Mouse (Mus musculus) neural tube, embryonic 13.5 days (tissue): ENCODE measurements around the gene Txlna. TPM values are rescaled to one million over a fixed set of nuclear protein-coding genes. Genes with fewer than 3 reads are reported as not detected.

Source experiments
- ATAC-seq: fragments of 200-750 bp; cut with Nextera tagmentation; 2 replicates; pipeline ENCODE4 v1.8.0; 2017; ENCODE audit warnings: low read depth, mild to moderate bottlenecking, moderate TSS enrichment, moderate library complexity
- H3K27ac ChIP-seq: fragments of 300-500 bp; sonication (generic); replicated peaks from 2 replicates; pipeline ENCODE4 v1.5.1; 2015; ENCODE audit warnings: moderate library complexity, mild to moderate bottlenecking, inconsistent platforms
- H3K27me3 ChIP-seq: fragments of 300-500 bp; sonication (generic); 2 replicates; pipeline ENCODE4 v1.6.1; 2015; ENCODE audit warnings: mild to moderate bottlenecking, inconsistent platforms
- H3K36me3 ChIP-seq: fragments of 300-500 bp; sonication (generic); 2 replicates; pipeline ENCODE4 v1.6.1; 2015; ENCODE audit warnings: mild to moderate bottlenecking, inconsistent platforms
- H3K4me1 ChIP-seq: fragments of 300-500 bp; sonication (generic); replicated peaks from 2 replicates; pipeline ENCODE4 v1.6.1; 2015; ENCODE audit warnings: inconsistent platforms
- H3K4me2 ChIP-seq: fragments of 300-500 bp; sonication (generic); 2 replicates; pipeline ENCODE4 v1.6.1; 2015; ENCODE audit warnings: inconsistent platforms, mild to moderate bottlenecking, moderate library complexity
- H3K4me3 ChIP-seq: fragments of 300-500 bp; sonication (generic); 2 replicates; pipeline ENCODE4 v1.5.1; 2015; ENCODE audit warnings: mild to moderate bottlenecking, inconsistent platforms
- H3K9ac ChIP-seq: fragments of 300-500 bp; sonication (generic); 2 replicates; pipeline ENCODE4 v1.6.1; 2015; ENCODE audit warnings: moderate library complexity, mild to moderate bottlenecking, inconsistent platforms
- H3K9me3 ChIP-seq: fragments of 300-500 bp; sonication (generic); 2 replicates; pipeline ENCODE4 v1.6.1; 2016; ENCODE audit warnings: inconsistent platforms
- WGBS: fragments of 180-500 bp; shearing (Covaris S2); methylation state at CpG from one replicate; pipeline ENCODE4 v1.1.7; 2015; 5-methylcytosine and 5-hydroxymethylcytosine counted together
- polyA plus RNA-seq: library from polyadenylated mRNA; unstranded; fragments of >200 nt; fragmentation: Nextera tagmentation; extraction: Ambion mirVana; gene quantifications from 2 replicates; pipeline ENCODE4 v1.2.1, GENCODE M21; 2015

The Txlna gene
- polyA plus RNA-seq, 1 experiment from 2014 or later: 47.6 TPM

GRCm38 (mm10) chr4:129648656-129649055 lies 7.8 kb upstream of the Txlna start:
- Histone ChIP-seq H3K36me3 (peaks cover 90% of the 10 kb centered on the region), H3K4me2 (no peak overlapping the region), H3K4me3 (no peak overlapping the region), H3K9ac (no peak overlapping the region), H3K27ac (no peak overlapping the region), H3K4me1 (no peaks in the 10 kb centered on the region), H3K9me3 (no peaks in the 10 kb centered on the region), H3K27me3 (no peaks in the 10 kb centered on the region)
- no peak for ATAC-seq
- 84% methylated on average over 1 of the region's 1 CpGs for whole genome bisulfite sequencing

- H3K36me3 ChIP-seq: peaks cover 61% of the 10 kb centered on the region
- WGBS: 92% methylated on average over 6 of the region's 6 CpGs
- peaks cover 7% of the 10 kb centered on the region for H3K4me1 ChIP-seq
- H3K9ac ChIP-seq: no peak overlapping the region
- no peaks in the 10 kb centered on the region for H3K9me3 ChIP-seq
- no peak overlapping the region for H3K4me3 ChIP-seq
- H3K4me2 ChIP-seq: no peak overlapping the region
- H3K27me3 ChIP-seq: no peaks in the 10 kb centered on the region
- no peak overlapping the region for H3K27ac ChIP-seq
- no peak for ATAC-seq
Measured at GRCm38 (mm10) chr4:129645204-129645603, 4.3 kb upstream of the Txlna start.

DNA sequence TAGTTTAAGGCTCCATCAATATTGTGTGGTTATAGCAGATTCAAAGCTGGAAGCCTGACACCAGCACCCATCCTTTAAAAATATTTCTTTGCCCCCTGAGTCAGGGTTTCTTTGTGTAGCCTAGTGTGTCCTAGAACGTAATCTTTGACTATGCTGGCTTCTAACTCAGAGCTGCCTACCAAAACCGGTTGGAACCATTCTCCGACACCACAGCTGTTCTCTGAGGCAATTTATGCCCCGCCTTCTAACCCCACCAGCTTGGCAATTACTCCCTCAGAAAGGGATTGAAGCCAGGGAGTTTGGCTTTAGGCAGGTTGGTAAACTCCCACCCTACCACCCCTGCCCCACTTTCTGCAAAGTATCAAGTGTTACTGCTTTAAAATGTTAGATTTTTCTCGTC lies 891 bp upstream of the Txlna start:
- no peak for ATAC-seq
- H3K36me3 ChIP-seq: peaks cover 50% of the 10 kb centered on the region
- no peaks in the 10 kb centered on the region for H3K27me3 ChIP-seq
- H3K9me3 ChIP-seq: no peaks in the 10 kb centered on the region
- WGBS: 36% methylated on average over 5 of the region's 5 CpGs
- peak overlapping the region; percentile 41; the same call in 1 of the 2 replicates for H3K9ac ChIP-seq
- H3K27ac ChIP-seq: no peak overlapping the region
- H3K4me3 ChIP-seq: peak overlapping the region; percentile 55; the same call in 1 of the 2 replicates
- H3K4me2 ChIP-seq: peak overlapping the region; percentile 73
- H3K4me1 ChIP-seq: peaks cover 37% of the 10 kb centered on the region

DNA sequence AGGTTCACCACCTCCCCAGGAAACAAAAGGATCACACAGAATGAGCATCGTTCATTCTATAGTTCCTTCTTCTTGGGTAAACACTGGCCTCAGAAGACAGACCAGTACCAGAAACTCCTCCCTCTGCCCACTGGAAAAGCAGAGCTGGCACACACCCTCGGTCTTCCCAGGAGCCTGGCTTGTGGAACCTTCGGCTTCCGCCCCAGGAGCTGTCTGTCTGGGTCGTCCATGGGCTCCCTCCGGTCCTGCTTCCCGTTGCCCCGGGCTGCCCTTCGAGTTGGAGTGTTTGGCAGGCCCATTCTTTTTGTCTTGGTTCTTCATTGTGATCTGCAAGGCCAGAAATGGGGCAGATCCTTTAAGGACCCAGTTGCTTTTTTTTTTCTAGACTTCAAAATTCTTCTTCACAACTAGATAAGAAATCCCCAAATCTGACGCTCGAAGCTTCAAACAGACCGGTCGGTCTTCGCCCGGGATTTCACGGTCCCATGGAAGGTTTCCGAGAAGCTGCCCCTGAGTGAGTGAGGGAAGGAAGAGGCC lies 696 bp downstream of the Txlna start:
- H3K9me3 ChIP-seq: no peaks in the 10 kb centered on the region
- WGBS: 3% methylated on average over 17 of the region's 17 CpGs
- H3K4me3 ChIP-seq: peak overlapping the region; percentile 55
- no peak for ATAC-seq
- peak overlapping the region; percentile 82 for H3K9ac ChIP-seq
- peaks cover 38% of the 10 kb centered on the region for H3K4me1 ChIP-seq
- H3K36me3 ChIP-seq: peaks cover 50% of the 10 kb centered on the region
- H3K27me3 ChIP-seq: no peaks in the 10 kb centered on the region
- peak overlapping the region; percentile 73 for H3K4me2 ChIP-seq
- H3K27ac ChIP-seq: peak overlapping the region; percentile 92

GRCm38 (mm10) chr4:129639221-129639620 lies 1.6 kb downstream of the Txlna start:
- Histone ChIP-seq H3K4me1 (peaks cover 38% of the 10 kb centered on the region), H3K4me3 (peak overlapping the region; percentile 55), H3K36me3 (peaks cover 50% of the 10 kb centered on the region), H3K27ac (no peak overlapping the region), H3K4me2 (peak overlapping the region; percentile 73), H3K9ac (peak overlapping the region; percentile 82), H3K27me3 (no peaks in the 10 kb centered on the region), H3K9me3 (no peaks in the 10 kb centered on the region)
- 88% methylated on average over 15 of the region's 15 CpGs for WGBS
- no peak for ATAC-seq

GRCm38 (mm10) chr4:129633852-129634251 lies 7.0 kb downstream of the Txlna start:
- H3K27ac ChIP-seq: no peak overlapping the region
- no peaks in the 10 kb centered on the region for H3K27me3 ChIP-seq
- no peak overlapping the region for H3K4me3 ChIP-seq
- no peak overlapping the region for H3K9ac ChIP-seq
- no peaks in the 10 kb centered on the region for H3K9me3 ChIP-seq
- H3K4me2 ChIP-seq: no peak overlapping the region
- H3K36me3 ChIP-seq: peaks cover 96% of the 10 kb centered on the region
- ATAC-seq: no peak
- peaks cover 29% of the 10 kb centered on the region for H3K4me1 ChIP-seq
- 92% methylated on average over 6 of the region's 6 CpGs for WGBS

GRCm38 (mm10) chr4:129631867-129632266 lies 9.0 kb downstream of the Txlna start:
- H3K4me3 ChIP-seq: no peak overlapping the region
- ATAC-seq: no peak
- H3K27ac ChIP-seq: no peak overlapping the region
- no peaks in the 10 kb centered on the region for H3K27me3 ChIP-seq
- no peaks in the 10 kb centered on the region for H3K9me3 ChIP-seq
- peaks cover 99% of the 10 kb centered on the region for H3K36me3 ChIP-seq
- H3K4me1 ChIP-seq: peaks cover 13% of the 10 kb centered on the region
- no peak overlapping the region for H3K9ac ChIP-seq
- 95% methylated on average over 12 of the region's 12 CpGs for WGBS
- no peak overlapping the region for H3K4me2 ChIP-seq

DNA sequence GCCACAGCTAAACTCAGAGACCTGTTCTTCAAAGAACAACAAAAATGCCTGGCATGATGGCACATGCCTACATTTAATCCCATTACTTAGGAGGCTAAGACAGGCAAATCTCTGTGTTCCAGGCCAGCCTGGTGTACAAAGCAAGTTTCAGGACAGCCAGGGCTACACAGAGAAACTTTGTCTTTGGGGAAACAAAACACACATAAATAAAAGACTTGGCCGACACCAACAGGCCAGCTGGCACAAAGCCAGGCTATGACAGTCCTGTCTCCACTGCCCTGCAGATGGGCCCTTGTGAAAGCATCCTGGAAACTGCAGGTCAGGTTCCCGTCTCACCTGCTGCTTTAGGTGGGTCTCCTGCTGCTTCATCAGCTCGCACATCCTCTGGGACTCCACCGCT lies 9.9 kb downstream of the Txlna start:
- H3K4me1 ChIP-seq: peaks cover 11% of the 10 kb centered on the region
- WGBS: 59% methylated on average over 4 of the region's 4 CpGs
- H3K4me3 ChIP-seq: no peak overlapping the region
- ATAC-seq: no peak
- H3K27ac ChIP-seq: no peak overlapping the region
- no peak overlapping the region for H3K4me2 ChIP-seq
- no peaks in the 10 kb centered on the region for H3K9me3 ChIP-seq
- H3K36me3 ChIP-seq: peaks cover 97% of the 10 kb centered on the region
- H3K9ac ChIP-seq: no peak overlapping the region
- no peaks in the 10 kb centered on the region for H3K27me3 ChIP-seq

GRCm38 (mm10) chr4:129626035-129626434 lies 14.8 kb downstream of the Txlna start:
- Histone ChIP-seq H3K4me2 (no peak overlapping the region), H3K4me1 (peaks cover 44% of the 10 kb centered on the region), H3K27me3 (no peaks in the 10 kb centered on the region), H3K4me3 (no peak overlapping the region), H3K36me3 (peaks cover 49% of the 10 kb centered on the region), H3K9ac (no peak overlapping the region), H3K9me3 (no peaks in the 10 kb centered on the region), H3K27ac (no peak overlapping the region)
- no peak for ATAC-seq
- WGBS: 79% methylated on average over 6 of the region's 6 CpGs

- no peak for ATAC-seq
- Histone ChIP-seq H3K4me2 (peak overlapping the region; percentile 89), H3K27ac (peak overlapping the region; percentile 94), H3K4me3 (peak overlapping the region; percentile 73; the same call in 1 of the 2 replicates), H3K4me1 (peaks cover 46% of the 10 kb centered on the region), H3K27me3 (no peaks in the 10 kb centered on the region), H3K36me3 (peaks cover 49% of the 10 kb centered on the region), H3K9me3 (no peaks in the 10 kb centered on the region), H3K9ac (peak overlapping the region; percentile 91)
- WGBS: 51% methylated on average over 4 of the region's 4 CpGs
Measured at GRCm38 (mm10) chr4:129625496-129625895, 15.4 kb downstream of the Txlna start.

DNA sequence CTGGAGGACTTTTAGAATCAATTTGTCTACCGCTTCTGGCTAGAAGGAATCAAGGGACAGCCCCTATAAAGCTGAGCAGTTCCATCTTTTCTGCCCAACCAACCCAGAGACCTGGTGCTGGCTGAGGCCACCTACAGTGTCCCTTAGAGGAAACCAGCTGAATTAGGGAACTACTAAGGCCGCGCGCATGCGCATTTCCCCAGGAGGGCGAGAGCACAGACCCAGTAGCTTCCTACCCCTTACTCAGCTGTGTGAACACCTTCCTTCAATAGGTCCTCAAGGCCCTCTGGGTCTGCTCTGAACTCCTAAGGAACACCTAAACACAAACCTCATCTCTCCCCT lies 15.9 kb downstream of the Txlna start:
- Histone ChIP-seq H3K4me2 (peak overlapping the region; percentile 89), H3K9me3 (no peaks in the 10 kb centered on the region), H3K36me3 (peaks cover 47% of the 10 kb centered on the region), H3K9ac (peak overlapping the region; percentile 91), H3K27me3 (no peaks in the 10 kb centered on the region), H3K4me1 (peaks cover 47% of the 10 kb centered on the region), H3K4me3 (peak overlapping the region; percentile 73), H3K27ac (peak overlapping the region; percentile 94)
- 2% methylated on average over 6 of the region's 6 CpGs for WGBS
- ATAC-seq: peak; percentile 20; the same call in 1 of the 2 replicates

DNA sequence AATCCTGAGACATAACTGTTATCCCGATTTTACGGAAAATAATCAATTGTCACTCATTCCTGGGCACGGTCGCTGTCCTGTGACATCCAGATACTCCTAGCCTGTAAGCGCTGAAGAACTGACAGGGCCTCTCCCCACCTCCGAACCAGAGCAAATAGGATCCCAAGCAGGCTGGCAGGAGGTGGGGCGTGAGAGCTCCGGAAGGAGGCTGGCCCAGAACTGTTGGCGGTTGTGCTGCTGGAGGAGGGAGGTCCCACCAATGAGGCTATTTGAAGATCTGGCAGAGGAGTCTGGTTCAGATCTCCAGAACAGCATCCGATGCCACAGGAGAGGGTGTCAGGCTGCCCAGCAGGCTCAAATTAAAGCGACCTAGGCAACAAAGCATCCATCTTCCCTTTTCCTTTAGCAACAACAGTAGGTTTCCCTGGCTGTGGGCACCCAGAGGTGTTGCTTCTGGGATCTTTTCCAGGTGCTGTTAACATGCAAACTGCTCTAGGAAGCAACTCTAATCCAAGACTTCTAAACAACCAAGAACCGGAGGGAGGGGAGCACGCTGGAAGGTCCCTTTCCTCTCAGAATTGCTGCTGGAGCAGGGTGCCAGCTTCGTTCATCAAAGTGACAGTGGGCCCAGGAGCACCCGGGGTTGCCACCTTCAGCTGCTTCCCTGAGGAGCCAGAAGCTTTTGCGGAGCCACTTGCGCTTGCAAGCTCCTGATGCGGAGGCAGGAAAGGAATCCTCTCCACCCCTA lies 16.4 kb downstream of the Txlna start:
- ATAC-seq: peak; percentile 93
- peaks cover 43% of the 10 kb centered on the region for H3K36me3 ChIP-seq
- H3K9me3 ChIP-seq: no peaks in the 10 kb centered on the region
- H3K4me2 ChIP-seq: peak overlapping the region; percentile 89
- H3K4me3 ChIP-seq: peak overlapping the region; percentile 73
- WGBS: under 1% methylated on average over 18 of the region's 18 CpGs
- no peaks in the 10 kb centered on the region for H3K27me3 ChIP-seq
- H3K27ac ChIP-seq: peak overlapping the region; percentile 94
- H3K9ac ChIP-seq: peak overlapping the region; percentile 91
- H3K4me1 ChIP-seq: peaks cover 47% of the 10 kb centered on the region
